In genomic region chr4:32055151-32056052, GRCm38 (mm10) we compare ENCODE assay signal across 8 mouse cellular contexts.
DNase-seq lines count a peak whose midpoint lies in the region; ATAC-seq and TF ChIP-seq lines count a peak whose summit lies in the region.

No protein-coding gene starts in this region.

- peak; percentile 91 for ATAC-seq in inflammation-experienced regulatory T-cells, adult 6 months

- no peak overlapping the region for H3K27ac ChIP-seq in cortical plate, adult 2 months (ENCODE audit: insufficient read depth, low read length)

- H3K4me1 ChIP-seq in cortical plate, adult 2 months (ENCODE audit: control insufficient read depth, insufficient read depth, low read length): no peaks in the 10 kb centered on the region; the same call in 1 of the 2 replicates
- peaks cover 10% of the 10 kb centered on the region for H3K4me1 ChIP-seq in megakaryocyte, embryonic 14.5 days

- DNase-seq in adipocyte (ENCODE audit: low spot score): peak; percentile 85
- DNase-seq in gastrocnemius, postnatal 14 days: peak; percentile 76
- peak; percentile 37 to 95 for DNase-seq in left cerebral cortex, adult 9 months (ENCODE audit: low spot score in 2 of 2)
- peak; percentile 94 to 96 for DNase-seq in right cerebral cortex, adult 2 months (ENCODE audit: low spot score in 2 of 2)
- DNase-seq in urinary bladder, postnatal 10 days (ENCODE audit: low spot score): peak; percentile 32

- H3K9me3 ChIP-seq in megakaryocyte, embryonic 14.5 days: no peaks in the 10 kb centered on the region

- TF ChIP-seq POLR2A in cortical plate, adult 2 months (IDR thresholded peaks at IDR 0.05; ENCODE audit: extremely low read depth, insufficient read depth, low read length): no peak

- TF ChIP-seq CTCF in cortical plate, adult 2 months (IDR thresholded peaks at IDR 0.05; ENCODE audit: extremely low read depth, insufficient read depth, low read length): peak; percentile 89

- intact Hi-C loops in gastrocnemius, postnatal 14 days (cut with DNase I; ENCODE audit: low total_unique reads): loop anchor here (5.0 to 10.0 kb wide), 2 partner anchors 179 to 517 kb away; partner anchors contain the start of gene Bach2

- no peaks in the 10 kb centered on the region for H3K36me3 ChIP-seq in megakaryocyte, embryonic 14.5 days (replicated peaks; ENCODE audit: low read length)

- H3K4me3 ChIP-seq in cortical plate, adult 2 months (ENCODE audit: insufficient read depth, low read length): peak overlapping the region; percentile 56
- H3K4me3 ChIP-seq in megakaryocyte, embryonic 14.5 days (replicated peaks): peak overlapping the region; percentile 85

- H3K27me3 ChIP-seq in megakaryocyte, embryonic 14.5 days (replicated peaks): peaks cover 25% of the 10 kb centered on the region

Comparison
In these comparisons a context has a peak if more than half of its experiments do, and no peak if none do; other contexts are left out.
1. DNase-seq: peak in every context shown above with its lines; median percentile 95 in right cerebral cortex, adult 2 months; 85 in adipocyte; 76 in gastrocnemius, postnatal 14 days; 66 in left cerebral cortex, adult 9 months; 32 in urinary bladder, postnatal 10 days.